Mouse (Mus musculus): ENCODE data around the gene Dnajb13.

- TF ChIP-seq RAD21 (IDR thresholded peaks at IDR 0.05; ENCODE audit: low read depth, low read length) (no peak), TBP (IDR thresholded peaks at IDR 0.05; ENCODE audit: low read depth, low read length) (no peak), CTCF (IDR thresholded peaks at IDR 0.05 in 2 of 3, conservative IDR thresholded peaks at IDR 0.05 in 1 of 3; ENCODE audit: control insufficient read depth in 1 of 3, insufficient read depth in 1 of 3, low read depth in 2 of 3, low read length in 3 of 3, poor library complexity in 1 of 3, severe bottlenecking in 1 of 3) (no peak), EP300 (IDR thresholded peaks at IDR 0.05; ENCODE audit: low read depth in 1 of 2, low read length in 2 of 2) (no peak), TCF12 (IDR thresholded peaks at IDR 0.05; ENCODE audit: low read depth, low read length) (no peak), MAFK (IDR thresholded peaks at IDR 0.05; ENCODE audit: borderline replicate concordance, low read depth, low read length) (no peak), POLR2AphosphoS2 (IDR thresholded peaks at IDR 0.05; ENCODE audit: low read length) (no peak), ZMIZ1 (IDR thresholded peaks at IDR 0.05; ENCODE audit: low read depth, low read length) (no peak), E2F4 (IDR thresholded peaks at IDR 0.05; ENCODE audit: borderline replicate concordance, low read depth, low read length) (no peak), POLR2A (IDR thresholded peaks at IDR 0.05; ENCODE audit: control insufficient read depth in 1 of 2, insufficient read depth in 1 of 2, low read depth in 1 of 2, low read length in 2 of 2, poor library complexity in 1 of 2) (no peak), GATA1 (IDR thresholded peaks at IDR 0.05; ENCODE audit: low read depth, low read length) (no peak)
Observed at GRCm38 (mm10) chr7:100479100-100479822, 35.5 kb downstream of the Dnajb13 start.

Measured in MEL (cell line).